Mouse (Mus musculus): Measurements from ENCODE around the gene Wfdc9.

DNA sequence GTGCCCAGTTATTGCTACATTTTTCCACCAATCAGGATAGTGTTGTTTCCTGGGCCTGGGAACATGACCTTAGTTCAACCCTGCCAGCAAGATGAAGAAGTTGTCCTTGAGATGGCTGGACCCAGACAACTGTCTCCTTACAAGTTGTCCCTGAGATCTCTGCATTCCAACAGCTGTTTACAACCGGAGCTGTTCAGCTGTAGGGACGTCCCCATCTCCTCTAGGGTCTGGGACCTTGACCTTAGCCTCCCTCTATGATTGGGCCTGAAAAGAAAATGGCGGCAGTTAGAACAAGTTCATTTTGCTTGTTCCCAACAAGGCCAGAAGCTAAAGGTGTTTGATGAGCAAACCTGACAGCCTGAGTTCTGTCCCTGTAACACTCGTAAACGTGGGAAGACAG is 37.3 kb downstream of the Wfdc9 start:
- TF ChIP-seq CTCF (IDR thresholded peaks at IDR 0.05; ENCODE audit: low read depth) (no peak), EP300 (IDR thresholded peaks at IDR 0.05; ENCODE audit: low read depth) (no peak)

All from liver, embryonic 14.5 days (tissue).